Mouse (Mus musculus): ENCODE measurements around the gene Rbpj. TPM values are rescaled to one million over a fixed set of nuclear protein-coding genes. Genes with fewer than 3 reads are reported as not detected.
A peak's percentile ranks its signal among the peaks of the same experiment; 100 is the strongest.

Gene Rbpj
- polyA plus RNA-seq, 1 experiment from 2014 or later = 26.5 TPM

GRCm38 (mm10) chr5:53496846-53497549 is 31.0 kb downstream of the Rbpj start:
- H3K27ac ChIP-seq (ENCODE audit: low read length) = no peak overlapping the region
- 0 out of 2 replicates have a peak, but pooled peaks cover 2% of the 10 kb centered on the region for H3K4me1 ChIP-seq (ENCODE audit: control insufficient read depth, insufficient read depth, low read length)
- no peak overlapping the region for H3K4me2 ChIP-seq (ENCODE audit: low read length)
- no peaks in the 10 kb centered on the region for H3K36me3 ChIP-seq (ENCODE audit: control insufficient read depth, insufficient read depth, low read length)
- 88% methylated on average over 9 of the region's 9 CpGs for WGBS
- no peak for ATAC-seq
- H3K4me3 ChIP-seq (ENCODE audit: low read depth, low read length) = no peak overlapping the region
- H3K9me3 ChIP-seq (replicated peaks; ENCODE audit: control insufficient read depth, low read length, poor library complexity, severe bottlenecking) = no peaks in the 10 kb centered on the region
- no peak overlapping the region for H3K9ac ChIP-seq (ENCODE audit: low read depth, low read length)
- no peaks in the 10 kb centered on the region for H3K27me3 ChIP-seq (ENCODE audit: control insufficient read depth, insufficient read depth, low read depth, low read length)

GRCm38 (mm10) chr5:53499571-53499970 is 33.6 kb downstream of the Rbpj start:
- no peaks in the 10 kb centered on the region for H3K9me3 ChIP-seq (replicated peaks; ENCODE audit: control insufficient read depth, low read length, poor library complexity, severe bottlenecking)
- no peaks in the 10 kb centered on the region for H3K27me3 ChIP-seq (ENCODE audit: control insufficient read depth, insufficient read depth, low read depth, low read length)
- 0 out of 2 replicates have a peak, but pooled peaks cover 2% of the 10 kb centered on the region for H3K4me1 ChIP-seq (ENCODE audit: control insufficient read depth, insufficient read depth, low read length)
- 91% methylated on average over 3 of the region's 3 CpGs for WGBS
- H3K9ac ChIP-seq (ENCODE audit: low read depth, low read length) = no peak overlapping the region
- no peak for ATAC-seq
- no peak overlapping the region for H3K4me2 ChIP-seq (ENCODE audit: low read length)
- H3K36me3 ChIP-seq (ENCODE audit: control insufficient read depth, insufficient read depth, low read length) = no peaks in the 10 kb centered on the region
- no peak overlapping the region for H3K27ac ChIP-seq (ENCODE audit: low read length)
- no peak overlapping the region for H3K4me3 ChIP-seq (ENCODE audit: low read depth, low read length)

GRCm38 (mm10) chr5:53500509-53501145 is 34.7 kb downstream of the Rbpj start:
- H3K4me3 ChIP-seq (ENCODE audit: low read depth, low read length) = no peak overlapping the region
- no peaks in the 10 kb centered on the region for H3K9me3 ChIP-seq (replicated peaks; ENCODE audit: control insufficient read depth, low read length, poor library complexity, severe bottlenecking)
- 0 out of 2 replicates have a peak, but pooled peaks have one; percentile 32 for ATAC-seq
- H3K27me3 ChIP-seq (ENCODE audit: control insufficient read depth, insufficient read depth, low read depth, low read length) = no peaks in the 10 kb centered on the region
- 49% methylated on average over 10 of the region's 10 CpGs for WGBS
- no peaks in the 10 kb centered on the region for H3K36me3 ChIP-seq (ENCODE audit: control insufficient read depth, insufficient read depth, low read length)
- no peak overlapping the region for H3K4me2 ChIP-seq (ENCODE audit: low read length)
- no peak overlapping the region for H3K9ac ChIP-seq (ENCODE audit: low read depth, low read length)
- H3K4me1 ChIP-seq (ENCODE audit: control insufficient read depth, insufficient read depth, low read length) = 0 out of 2 replicates have a peak, but pooled peaks cover 2% of the 10 kb centered on the region
- H3K27ac ChIP-seq (ENCODE audit: low read length) = no peak overlapping the region

GRCm38 (mm10) chr5:53503261-53503660 is 37.3 kb downstream of the Rbpj start:
- H3K27ac ChIP-seq (ENCODE audit: low read length) = no peak overlapping the region
- no peak overlapping the region for H3K4me3 ChIP-seq (ENCODE audit: low read depth, low read length)
- no peaks in the 10 kb centered on the region for H3K36me3 ChIP-seq (ENCODE audit: control insufficient read depth, insufficient read depth, low read length)
- 93% methylated on average over 2 of the region's 3 CpGs for WGBS
- no peaks in the 10 kb centered on the region for H3K9me3 ChIP-seq (replicated peaks; ENCODE audit: control insufficient read depth, low read length, poor library complexity, severe bottlenecking)
- H3K9ac ChIP-seq (ENCODE audit: low read depth, low read length) = no peak overlapping the region
- H3K4me2 ChIP-seq (ENCODE audit: low read length) = no peak overlapping the region
- H3K27me3 ChIP-seq (ENCODE audit: control insufficient read depth, insufficient read depth, low read depth, low read length) = no peaks in the 10 kb centered on the region
- ATAC-seq = no peak
- H3K4me1 ChIP-seq (ENCODE audit: control insufficient read depth, insufficient read depth, low read length) = 0 out of 2 replicates have a peak, but pooled peaks cover 2% of the 10 kb centered on the region

- WGBS = 74% methylated on average over 6 of the region's 6 CpGs
- H3K27me3 ChIP-seq (ENCODE audit: control insufficient read depth, insufficient read depth, low read depth, low read length) = no peaks in the 10 kb centered on the region
- 0 out of 2 replicates have a peak, but pooled peaks cover 2% of the 10 kb centered on the region for H3K4me1 ChIP-seq (ENCODE audit: control insufficient read depth, insufficient read depth, low read length)
- H3K36me3 ChIP-seq (ENCODE audit: control insufficient read depth, insufficient read depth, low read length) = no peaks in the 10 kb centered on the region
- no peak overlapping the region for H3K27ac ChIP-seq (ENCODE audit: low read length)
- no peak for ATAC-seq
- H3K9ac ChIP-seq (ENCODE audit: low read depth, low read length) = no peak overlapping the region
- H3K9me3 ChIP-seq (replicated peaks; ENCODE audit: control insufficient read depth, low read length, poor library complexity, severe bottlenecking) = no peaks in the 10 kb centered on the region
- no peak overlapping the region for H3K4me3 ChIP-seq (ENCODE audit: low read depth, low read length)
- H3K4me2 ChIP-seq (ENCODE audit: low read length) = no peak overlapping the region
Measured at GRCm38 (mm10) chr5:53505751-53506150, 39.8 kb downstream of the Rbpj start.

- no peaks in the 10 kb centered on the region for H3K36me3 ChIP-seq (ENCODE audit: control insufficient read depth, insufficient read depth, low read length)
- no peak overlapping the region for H3K27ac ChIP-seq (ENCODE audit: low read length)
- H3K9ac ChIP-seq (ENCODE audit: low read depth, low read length) = no peak overlapping the region
- H3K4me2 ChIP-seq (ENCODE audit: low read length) = no peak overlapping the region
- no peaks in the 10 kb centered on the region for H3K4me1 ChIP-seq (ENCODE audit: control insufficient read depth, insufficient read depth, low read length)
- no peaks in the 10 kb centered on the region for H3K27me3 ChIP-seq (ENCODE audit: control insufficient read depth, insufficient read depth, low read depth, low read length)
- ATAC-seq = no peak
- H3K4me3 ChIP-seq (ENCODE audit: low read depth, low read length) = no peak overlapping the region
- no peaks in the 10 kb centered on the region for H3K9me3 ChIP-seq (replicated peaks; ENCODE audit: control insufficient read depth, low read length, poor library complexity, severe bottlenecking)
- 80% methylated on average over 5 of the region's 5 CpGs for WGBS
Measured at GRCm38 (mm10) chr5:53507371-53507770, 41.4 kb downstream of the Rbpj start.

GRCm38 (mm10) chr5:53509465-53509864 is 43.5 kb downstream of the Rbpj start:
- H3K27me3 ChIP-seq (ENCODE audit: control insufficient read depth, insufficient read depth, low read depth, low read length) = no peaks in the 10 kb centered on the region
- no peaks in the 10 kb centered on the region for H3K9me3 ChIP-seq (replicated peaks; ENCODE audit: control insufficient read depth, low read length, poor library complexity, severe bottlenecking)
- H3K36me3 ChIP-seq (ENCODE audit: control insufficient read depth, insufficient read depth, low read length) = no peaks in the 10 kb centered on the region
- no peak overlapping the region for H3K9ac ChIP-seq (ENCODE audit: low read depth, low read length)
- no peak overlapping the region for H3K4me2 ChIP-seq (ENCODE audit: low read length)
- no peak for ATAC-seq
- H3K27ac ChIP-seq (ENCODE audit: low read length) = no peak overlapping the region
- H3K4me1 ChIP-seq (ENCODE audit: control insufficient read depth, insufficient read depth, low read length) = no peaks in the 10 kb centered on the region
- H3K4me3 ChIP-seq (ENCODE audit: low read depth, low read length) = no peak overlapping the region
- 86% methylated on average over 10 of the region's 10 CpGs for WGBS

- 0 out of 2 replicates have a peak, but pooled peaks cover 2% of the 10 kb centered on the region for H3K4me1 ChIP-seq (ENCODE audit: control insufficient read depth, insufficient read depth, low read length)
- WGBS = 93% methylated on average over 2 of the region's 2 CpGs
- no peaks in the 10 kb centered on the region for H3K9me3 ChIP-seq (replicated peaks; ENCODE audit: control insufficient read depth, low read length, poor library complexity, severe bottlenecking)
Measured at GRCm38 (mm10) chr5:53509927-53510326, 44.0 kb downstream of the Rbpj start.

GRCm38 (mm10) chr5:53511426-53511825 is 45.5 kb downstream of the Rbpj start:
- H3K36me3 ChIP-seq (ENCODE audit: control insufficient read depth, insufficient read depth, low read length) = no peaks in the 10 kb centered on the region
- H3K4me3 ChIP-seq (ENCODE audit: low read depth, low read length) = no peak overlapping the region
- H3K27ac ChIP-seq (ENCODE audit: low read length) = no peak overlapping the region
- no peak overlapping the region for H3K9ac ChIP-seq (ENCODE audit: low read depth, low read length)
- no peaks in the 10 kb centered on the region for H3K27me3 ChIP-seq (ENCODE audit: control insufficient read depth, insufficient read depth, low read depth, low read length)
- H3K9me3 ChIP-seq (replicated peaks; ENCODE audit: control insufficient read depth, low read length, poor library complexity, severe bottlenecking) = no peaks in the 10 kb centered on the region
- no peak overlapping the region for H3K4me2 ChIP-seq (ENCODE audit: low read length)
- 0 out of 2 replicates have a peak, but pooled peaks cover 3% of the 10 kb centered on the region for H3K4me1 ChIP-seq (ENCODE audit: control insufficient read depth, insufficient read depth, low read length)
- ATAC-seq = no peak
- 93% methylated on average over 4 of the region's 4 CpGs for WGBS

More at GRCm38 (mm10) chr5:53509927-53510326, 44.0 kb downstream of the Rbpj start:
- H3K27ac ChIP-seq (ENCODE audit: low read length) = no peak overlapping the region
- H3K9ac ChIP-seq (ENCODE audit: low read depth, low read length) = no peak overlapping the region
- no peak overlapping the region for H3K4me2 ChIP-seq (ENCODE audit: low read length)
- H3K27me3 ChIP-seq (ENCODE audit: control insufficient read depth, insufficient read depth, low read depth, low read length) = no peaks in the 10 kb centered on the region
- ATAC-seq = no peak
- H3K4me3 ChIP-seq (ENCODE audit: low read depth, low read length) = no peak overlapping the region
- no peaks in the 10 kb centered on the region for H3K36me3 ChIP-seq (ENCODE audit: control insufficient read depth, insufficient read depth, low read length)

All from midbrain, embryonic 16.5 days (tissue).